Mouse (Mus musculus): Measurements from ENCODE around the gene Prtg.

DNA sequence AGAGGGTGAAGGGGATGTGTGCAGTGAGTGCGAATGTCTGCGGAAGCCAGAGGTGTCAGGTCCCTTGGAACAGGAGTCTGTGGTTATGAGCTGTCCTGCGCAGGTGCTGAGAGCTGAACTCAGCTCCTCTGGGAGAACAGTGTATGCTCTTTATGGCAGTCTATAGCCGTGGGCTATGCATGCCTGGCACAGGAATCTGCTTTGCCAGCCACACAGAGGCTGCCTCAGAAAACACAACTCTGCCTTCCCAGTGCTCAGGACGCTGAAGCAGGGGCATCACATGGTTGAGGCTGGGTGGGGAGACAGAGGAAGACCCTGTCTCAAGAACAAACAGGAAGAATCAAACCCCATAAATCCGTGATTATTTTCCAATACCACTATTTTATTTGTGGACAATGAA lies 60.8 kb downstream of the Prtg start:
- TF ChIP-seq POLR2A (IDR thresholded peaks at IDR 0.05; ENCODE audit: insufficient read depth, low read depth, low read length) (no peak), CTCF (IDR thresholded peaks at IDR 0.05; ENCODE audit: insufficient read depth, low read depth, low read length) (no peak)
